Mouse (Mus musculus): ENCODE results near the gene Srrd.

Srrd gene

GRCm38 (mm10) chr5:112313222-112313885, 29.5 kb downstream of the Srrd start:
- DNase-seq = no peak

DNA sequence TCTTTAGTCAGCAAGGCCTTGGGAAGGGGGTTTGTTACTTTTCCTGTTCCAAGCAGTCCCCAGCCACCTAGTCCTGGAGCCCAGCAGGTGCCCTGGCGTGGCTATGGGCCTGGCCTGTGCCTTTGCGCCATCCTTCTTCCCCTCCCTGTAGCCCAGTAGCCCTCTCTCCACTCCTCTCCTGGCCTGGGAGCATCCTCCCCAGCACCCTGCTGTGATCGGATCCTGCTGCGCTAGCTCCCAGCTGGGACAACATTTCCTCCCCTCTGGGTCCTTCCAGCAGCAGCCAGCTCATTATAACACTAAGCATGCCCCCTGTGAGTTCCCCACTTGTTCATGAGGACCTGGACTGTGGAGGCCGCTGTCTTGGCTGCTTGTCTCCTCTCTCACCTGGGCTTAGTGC, 37.0 kb downstream of the Srrd start:
- no peak for DNase-seq

DNA sequence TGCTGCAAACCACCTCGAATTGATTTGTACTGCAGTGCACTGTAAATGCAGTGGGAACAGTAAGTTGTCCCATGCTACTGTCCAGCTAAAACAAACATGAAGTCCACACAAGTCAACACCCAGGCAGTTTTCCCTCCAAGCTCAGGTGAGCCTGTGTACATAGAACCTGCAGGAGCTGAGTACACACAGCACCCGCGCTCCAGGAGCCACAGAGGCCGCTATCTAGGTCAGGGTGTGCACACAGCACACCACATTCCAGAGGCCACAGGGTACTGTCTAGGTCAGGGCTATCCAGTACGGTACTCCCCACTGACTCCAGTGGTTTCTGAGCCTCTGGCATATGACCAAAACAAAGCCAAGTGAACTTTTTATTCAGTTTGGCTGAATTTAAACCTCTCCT, 40.5 kb downstream of the Srrd start:
- DNase-seq = no peak

- DNase-seq = no peak
Observed at GRCm38 (mm10) chr5:112301694-112302093, 41.1 kb downstream of the Srrd start.

DNA sequence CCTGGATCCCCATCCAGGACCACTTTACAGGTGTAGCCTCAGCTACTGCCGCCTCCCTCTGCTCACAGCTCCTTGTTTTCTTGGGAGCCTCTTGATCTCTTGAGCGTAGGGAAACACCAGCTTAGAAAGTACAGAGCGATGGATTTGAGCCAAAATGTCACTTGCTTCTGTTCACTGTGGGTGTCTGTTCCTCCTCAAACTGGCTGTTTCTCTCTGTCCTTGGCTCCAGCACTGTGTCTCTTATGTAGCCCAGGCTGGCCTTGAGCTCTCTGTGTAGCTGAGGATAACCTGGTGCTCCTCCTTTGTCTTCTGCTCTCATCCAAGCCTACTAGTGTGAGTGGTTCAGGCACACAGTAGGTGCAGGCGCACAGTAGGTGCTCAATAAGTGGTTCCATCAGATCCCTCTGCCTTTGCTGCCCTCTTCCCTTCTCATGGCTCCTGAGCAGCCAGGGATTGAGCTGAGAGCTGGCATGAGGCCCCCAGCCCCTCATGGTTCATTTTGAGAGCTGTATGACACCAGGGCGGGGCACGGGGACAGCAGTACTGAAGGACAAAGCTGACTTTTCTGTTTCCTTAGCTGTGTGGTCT, 42.0 kb downstream of the Srrd start:
- no peak for DNase-seq

- no peak for DNase-seq
Observed at GRCm38 (mm10) chr5:112300112-112300511, 42.7 kb downstream of the Srrd start.

DNA sequence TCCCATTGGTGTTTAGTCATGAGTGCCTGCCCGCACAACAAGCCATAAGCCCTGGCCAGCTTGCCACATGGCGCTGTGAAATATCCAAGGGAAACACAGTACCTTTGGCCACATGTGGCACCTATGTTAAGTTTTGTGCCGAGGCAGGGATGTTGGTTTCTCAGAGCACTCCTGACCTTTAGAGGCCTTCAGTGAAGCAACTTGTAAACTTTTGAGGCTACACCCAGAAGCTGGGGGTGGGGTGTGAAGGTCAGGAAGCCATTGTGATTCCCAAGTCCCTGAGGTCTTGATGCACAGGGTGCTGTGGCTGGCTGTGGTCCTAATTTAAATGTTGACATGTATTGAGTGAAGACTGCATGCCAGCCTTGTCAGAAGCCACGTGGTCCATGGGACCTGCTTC, 43.4 kb downstream of the Srrd start:
- no peak for DNase-seq

DNA sequence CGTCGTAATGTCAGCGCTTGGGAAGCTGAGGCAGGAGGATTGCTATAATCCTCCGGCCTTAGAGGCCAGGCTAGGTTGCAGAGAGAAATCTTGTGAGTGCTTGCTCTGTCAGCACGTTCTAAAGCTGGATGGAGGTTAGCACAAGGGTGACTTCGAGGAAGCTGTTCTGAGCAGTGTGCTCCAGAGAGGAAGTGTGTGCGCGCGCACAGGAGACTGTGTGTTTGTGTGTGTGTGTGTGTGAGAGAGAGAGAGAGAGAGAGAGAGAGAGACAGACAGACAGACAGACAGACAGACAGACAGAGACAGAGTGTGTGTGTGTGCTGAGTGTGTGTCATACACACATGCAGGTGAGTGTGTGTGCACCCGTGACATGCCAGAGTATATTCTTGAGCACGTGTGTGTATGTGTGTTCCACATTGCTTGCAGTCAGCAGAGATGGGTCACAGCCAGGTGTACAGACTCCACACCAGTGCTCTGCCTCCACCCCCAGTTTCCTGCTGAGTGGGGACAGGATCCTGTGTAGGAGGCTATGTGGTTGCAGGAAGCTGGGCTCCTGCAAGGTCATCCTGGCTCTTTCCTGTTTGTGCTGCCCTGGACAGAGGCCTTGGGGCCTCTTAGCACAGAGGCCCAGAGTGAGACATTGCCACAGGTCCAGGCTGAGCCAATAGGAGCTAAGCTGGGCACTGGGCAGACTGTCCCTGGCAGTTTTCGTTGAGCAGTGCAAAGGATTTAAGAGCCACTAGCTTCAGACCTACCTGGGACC, 44.4 kb downstream of the Srrd start:
- DNase-seq = no peak

DNA sequence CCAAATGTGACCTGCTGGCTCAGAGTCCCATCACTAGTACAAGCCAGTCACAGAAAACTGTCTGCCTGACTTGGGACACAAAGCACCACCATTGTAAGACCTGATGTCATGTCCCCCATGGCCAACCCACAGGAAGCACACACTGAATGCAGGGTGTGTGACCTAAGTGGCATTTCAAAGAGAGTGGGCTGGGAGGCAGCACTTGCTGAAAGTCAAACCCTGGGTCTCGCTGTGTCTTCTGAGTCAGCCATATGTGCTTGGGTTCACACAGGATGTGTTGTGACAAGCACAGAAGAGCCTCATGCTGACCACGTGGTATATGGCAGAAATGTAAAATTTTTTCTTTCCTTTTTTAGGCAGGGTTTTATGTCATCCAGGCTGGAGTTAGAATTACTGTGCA, 45.6 kb downstream of the Srrd start:
- DNase-seq = no peak

DNA sequence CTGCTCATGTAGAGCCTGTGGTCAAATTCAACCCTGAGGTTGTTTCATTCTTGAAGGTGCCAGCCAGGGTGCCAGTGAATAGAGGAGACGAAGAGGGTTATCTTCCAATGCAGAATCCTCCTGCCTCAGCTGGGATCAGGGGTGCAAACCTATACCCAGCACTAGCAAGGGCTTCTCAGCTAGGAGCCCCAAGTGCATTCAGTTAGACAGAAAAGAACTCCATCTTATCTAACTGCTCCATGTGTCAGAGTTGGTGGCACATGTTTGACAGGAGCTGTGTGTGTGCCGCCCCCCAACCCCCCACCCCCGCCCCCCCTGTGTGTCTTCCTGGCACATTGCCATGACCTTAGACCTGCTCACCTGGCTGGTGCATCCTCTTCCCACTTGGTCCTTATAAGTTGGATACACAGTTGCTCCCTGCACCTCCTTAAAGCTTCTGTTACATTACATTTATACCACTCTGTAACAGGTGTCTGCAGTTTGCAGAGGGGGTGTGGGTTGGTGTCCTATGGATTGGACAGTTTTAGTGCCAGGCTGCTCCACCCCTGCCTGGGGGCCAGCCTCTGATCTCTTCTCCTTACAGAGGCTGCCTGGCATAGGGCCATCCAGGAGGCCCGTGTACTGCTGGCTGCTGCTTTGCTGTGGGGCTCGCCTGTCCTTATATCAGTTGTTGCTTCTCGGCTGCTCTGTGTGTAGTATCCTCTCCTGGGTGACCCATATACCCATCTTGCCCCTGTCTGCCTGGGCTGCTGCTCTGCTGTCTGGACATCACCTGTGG, 46.2 kb downstream of the Srrd start:
- no peak for DNase-seq

DNA sequence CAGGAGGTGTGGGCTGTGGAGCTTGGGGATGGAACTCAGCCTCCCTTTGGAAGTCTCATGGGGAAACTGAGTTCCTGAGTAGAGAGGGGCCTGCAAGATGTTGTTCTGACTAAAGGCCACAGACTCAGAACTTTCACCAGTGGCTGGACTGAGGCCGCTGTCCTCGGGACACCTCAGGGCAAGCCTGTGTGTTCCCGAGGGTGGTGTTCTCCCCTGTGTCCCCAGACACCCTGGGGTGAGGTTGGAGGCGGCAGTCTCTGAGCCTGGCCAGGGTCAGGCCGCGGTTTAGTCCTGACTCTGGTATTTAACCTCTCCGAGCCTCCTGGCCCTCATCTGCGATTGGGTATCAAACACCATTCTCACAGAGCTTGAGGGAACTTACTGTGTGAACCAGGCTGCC, 47.3 kb downstream of the Srrd start:
- DNase-seq = no peak

DNA sequence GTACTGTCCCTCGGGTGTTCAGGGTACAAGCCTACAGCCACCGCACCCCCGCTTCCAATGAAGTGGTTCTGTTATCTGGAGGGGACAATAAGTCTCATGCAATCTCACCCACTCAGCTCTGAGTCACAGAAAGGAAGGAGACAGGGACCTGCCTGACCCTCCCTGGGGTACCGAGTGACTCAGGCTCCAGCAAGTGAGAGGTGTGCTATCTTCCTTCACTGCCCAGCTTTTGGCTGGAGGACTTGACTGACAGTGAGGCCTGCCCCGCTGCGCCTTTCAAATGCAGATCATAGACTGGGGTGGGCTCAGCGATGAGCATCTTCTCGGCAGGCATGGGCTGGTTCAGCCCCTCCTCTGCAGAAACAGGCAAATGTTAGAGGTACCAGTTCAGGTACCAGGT, 47.7 kb downstream of the Srrd start:
- no peak for DNase-seq

DNA sequence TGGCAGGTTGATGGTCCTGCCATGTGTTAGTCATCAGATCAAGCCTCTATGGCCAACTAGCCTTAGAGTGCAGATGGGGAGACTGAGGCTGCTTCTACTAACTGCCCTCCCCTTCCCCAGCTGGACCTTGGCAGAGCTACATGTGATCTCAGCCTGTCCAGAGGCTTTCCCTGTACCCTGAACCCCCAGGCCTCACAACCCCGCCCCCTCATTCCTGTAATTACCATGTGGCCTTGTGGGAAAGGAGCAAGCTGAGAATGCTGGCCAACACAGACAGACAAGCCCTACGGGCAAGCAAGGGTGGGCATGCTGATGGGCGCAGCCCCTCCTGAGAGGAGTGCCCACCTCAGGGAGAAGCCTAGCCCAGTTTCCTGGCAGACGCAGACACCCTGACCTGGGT, 48.1 kb downstream of the Srrd start:
- no peak for DNase-seq

DNA sequence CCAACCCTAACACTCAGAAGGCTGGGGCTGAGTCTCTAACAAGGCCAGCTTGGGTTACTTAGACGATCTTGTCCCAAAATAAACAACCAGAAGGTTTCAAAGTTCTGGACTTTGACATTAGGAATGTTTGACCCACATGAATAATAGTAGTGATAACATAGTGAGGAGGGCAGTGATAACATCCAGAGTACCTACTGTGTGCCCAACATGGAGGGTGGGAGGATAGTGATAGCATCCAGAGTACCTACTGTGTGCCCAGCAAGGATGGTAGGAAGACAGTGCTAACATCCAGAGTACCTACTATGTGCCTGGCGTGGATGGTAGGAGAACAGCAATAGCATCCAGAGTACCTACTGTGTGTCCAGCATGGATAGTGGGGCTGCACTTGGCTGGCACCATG, 49.0 kb downstream of the Srrd start:
- no peak for DNase-seq

DNA sequence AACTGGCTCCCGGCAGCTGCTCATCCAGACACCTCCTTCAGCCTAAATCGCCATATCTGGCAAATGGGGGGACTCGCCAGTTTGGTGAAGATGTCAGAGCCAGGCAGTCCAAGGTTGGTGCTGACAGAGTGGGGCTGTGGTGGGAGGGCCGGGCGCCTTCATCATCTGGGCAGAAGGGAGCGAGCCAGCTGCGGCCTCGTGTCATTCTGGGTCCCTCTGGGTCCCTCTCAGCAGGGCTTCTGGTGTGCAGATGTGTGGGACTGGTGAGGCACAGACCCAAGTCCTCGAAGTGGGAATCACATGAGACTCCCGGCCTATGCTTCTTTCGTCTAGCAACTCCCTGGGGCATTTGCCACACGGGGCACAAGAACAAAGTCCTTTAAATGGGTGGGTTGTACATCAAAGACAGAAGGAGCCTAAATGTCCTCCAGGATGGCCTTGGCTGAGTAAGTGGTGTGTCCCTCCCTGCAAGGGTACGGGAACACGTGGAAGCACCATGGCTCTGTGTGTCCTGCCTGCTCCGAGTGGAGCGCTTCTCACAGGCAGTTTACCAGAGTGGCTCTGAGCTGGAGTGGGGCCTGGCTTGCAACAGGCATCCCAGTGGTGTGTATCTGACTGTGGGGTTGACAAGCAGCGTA, 50.4 kb downstream of the Srrd start:
- no peak for DNase-seq

GRCm38 (mm10) chr5:112291866-112292265, 51.0 kb downstream of the Srrd start:
- no peak for DNase-seq

DNA sequence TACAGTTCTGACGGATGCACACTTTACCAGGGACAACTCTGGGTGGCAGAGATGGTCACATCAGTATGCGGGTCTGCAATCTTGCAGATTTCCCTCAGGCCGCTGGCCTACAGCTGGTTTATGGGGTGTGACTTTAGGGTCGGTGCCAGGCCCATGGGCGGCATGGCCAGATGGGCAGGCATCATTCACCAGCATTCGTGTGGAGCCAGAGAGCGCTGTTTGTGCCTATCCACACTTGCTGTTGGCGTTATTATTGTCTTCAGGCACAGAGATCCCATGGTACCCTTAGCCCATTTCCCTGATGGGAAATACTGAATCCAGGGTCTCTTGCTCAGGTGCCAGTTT, 52.3 kb downstream of the Srrd start:
- DNase-seq = no peak

DNA sequence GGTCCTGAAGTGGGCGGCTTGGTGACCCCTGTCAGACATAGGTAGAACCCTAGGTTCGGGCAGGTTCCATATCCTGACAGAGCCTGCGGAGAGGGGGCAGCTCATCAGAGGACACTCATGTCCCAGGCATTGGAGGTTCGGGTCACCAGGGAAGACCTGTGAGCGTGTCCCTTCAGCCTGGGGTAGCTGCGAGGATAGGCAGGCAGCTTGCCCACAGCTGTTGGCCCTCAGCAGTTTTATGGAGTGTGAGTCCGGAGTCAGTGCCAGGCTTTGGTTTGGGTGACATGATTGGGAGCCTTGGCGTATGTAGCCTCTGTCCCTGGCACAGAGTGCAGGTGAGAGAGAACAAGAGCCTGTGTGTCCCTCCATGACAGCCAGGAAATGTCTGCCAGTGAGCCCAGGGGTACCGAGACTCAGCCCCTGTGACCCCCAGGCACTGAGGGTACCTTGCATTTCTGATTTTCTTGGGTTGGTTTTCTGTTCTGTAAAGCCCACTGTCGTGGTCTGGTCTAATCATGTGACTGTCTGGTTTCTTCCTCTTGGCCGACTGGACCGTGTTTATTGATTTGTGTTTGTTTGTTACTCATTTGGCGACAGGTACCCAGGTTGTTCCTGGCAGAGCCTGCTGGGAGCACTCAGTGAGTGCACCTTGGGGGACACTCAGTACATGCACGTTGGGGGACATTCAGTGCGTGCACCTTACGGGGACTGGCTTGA, 52.9 kb downstream of the Srrd start:
- no peak for DNase-seq

GRCm38 (mm10) chr5:112289236-112289635, 53.6 kb downstream of the Srrd start:
- DNase-seq = no peak

DNA sequence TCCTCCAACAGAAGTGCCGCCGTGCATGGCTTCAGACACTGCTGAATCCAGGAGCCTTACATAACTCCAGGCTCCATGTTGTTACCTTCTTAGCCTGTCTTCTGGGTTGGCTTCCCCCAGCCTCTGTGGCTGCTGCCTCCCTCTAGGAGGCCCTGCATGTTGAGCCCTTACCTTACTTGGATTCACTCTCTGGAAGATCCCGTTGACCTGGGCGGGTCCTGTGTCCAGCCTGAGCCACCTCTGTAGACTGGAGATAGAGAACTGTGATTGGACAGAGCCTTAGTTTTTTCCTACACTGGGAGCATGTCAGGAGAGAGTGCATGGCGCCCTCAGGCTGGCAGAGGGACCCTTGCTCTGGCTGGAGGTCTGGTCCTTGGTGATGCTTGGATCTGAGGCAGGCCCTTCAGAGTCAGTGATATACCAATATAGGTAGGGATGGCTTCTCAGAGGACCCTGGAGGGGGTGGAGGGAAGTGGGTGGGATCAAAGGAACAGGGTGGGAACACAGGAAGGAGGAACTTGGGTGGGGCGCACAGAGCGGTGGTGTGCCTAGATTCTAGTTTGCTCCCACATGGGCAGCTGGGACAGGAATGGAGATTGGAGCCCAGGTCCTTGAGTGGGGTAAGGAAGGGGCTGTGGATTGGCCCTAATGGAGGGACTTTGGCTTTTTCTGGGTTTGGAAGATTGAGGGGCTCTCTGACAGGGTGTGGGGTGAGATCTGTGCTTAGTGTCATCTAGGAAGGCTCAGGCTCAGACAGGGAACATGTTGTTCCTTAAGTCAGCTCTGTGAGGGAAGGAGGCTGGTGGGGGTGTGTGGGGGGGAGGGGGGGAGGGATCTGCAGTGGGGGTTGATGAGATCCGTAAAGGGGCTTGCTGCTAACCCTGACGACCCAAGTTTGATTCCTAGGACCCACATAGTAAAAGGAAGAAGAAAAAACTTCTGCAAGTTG, 54.4 kb downstream of the Srrd start:
- no peak for DNase-seq

DNA sequence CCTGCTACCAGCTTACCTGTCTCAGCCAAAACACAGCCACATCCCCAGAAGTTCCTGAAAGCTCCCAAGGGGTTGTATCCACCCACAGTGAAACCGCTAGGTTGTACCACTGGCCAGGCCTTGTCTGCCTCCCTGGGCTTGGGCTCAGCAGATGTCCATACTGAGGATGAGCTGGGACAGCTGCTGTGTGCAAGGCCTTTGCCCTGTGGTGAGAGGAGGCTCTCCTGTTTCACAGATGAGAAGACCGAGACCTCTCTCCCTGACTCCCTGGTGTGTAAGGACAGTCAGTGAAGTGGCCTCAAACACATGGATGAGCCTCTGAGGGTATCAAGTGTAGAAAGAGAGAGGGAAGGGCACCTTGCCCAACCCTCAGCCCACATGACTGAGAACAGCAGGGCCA, 55.2 kb downstream of the Srrd start:
- no peak for DNase-seq

All from right cerebral cortex, postnatal 14 days (tissue).